Comparison of ENCODE assay signal across 15 mouse cellular contexts in genomic region chr9:45919895-45920294, GRCm38 (mm10). TPM values are rescaled to one million over a fixed set of nuclear protein-coding genes. Genes with fewer than 3 reads are reported as not detected.
A peak's percentile ranks its signal among the peaks of the same experiment; 100 is the strongest.
DNase-seq lines count a peak whose midpoint lies in the region; ATAC-seq and TF ChIP-seq lines count a peak whose summit lies in the region.
"Had no signal": no experiment of that assay in that cellular context is flagged by ENCODE, and none has a peak within 500 bp of the region (broad histone marks: within the 10 kb centered on the region; RNA-seq: fewer than 3 reads in every experiment).

No protein-coding gene starts in this region.

- peak; percentile 72 for ATAC-seq in intestine, embryonic 15.5 days
- peak; percentile 75; the same call in 1 of the 2 replicates for ATAC-seq in stomach, embryonic 15.5 days (ENCODE audit: insufficient read depth, low FRiP score, low read depth)
- no peak for ATAC-seq in midbrain, embryonic 13.5 days
- ATAC-seq: forebrain, embryonic 13.5 days had no signal

- TF ChIP-seq CTCF in kidney, adult 2 months (conservative IDR thresholded peaks at IDR 0.05; ENCODE audit: insufficient read depth, insufficient read length, low read depth, low read length), result no peak
- TF ChIP-seq CTCF in spleen, adult 2 months (IDR thresholded peaks at IDR 0.05; ENCODE audit: extremely low read depth, insufficient read depth, insufficient read length, insufficient replicate concordance), result no peak

- peak overlapping the region; percentile 53 for H3K27ac ChIP-seq in kidney, adult 2 months (ENCODE audit: insufficient read depth, low read depth, low read length)
- 0 out of 2 replicates have a peak overlapping the region, but pooled peaks have one; percentile 18 for H3K27ac ChIP-seq in spleen, adult 2 months (ENCODE audit: insufficient read depth, low read length)
- peak overlapping the region; percentile 67 for H3K27ac ChIP-seq in intestine, embryonic 15.5 days
- peak overlapping the region; percentile 73 for H3K27ac ChIP-seq in stomach, embryonic 15.5 days
- no peak overlapping the region for H3K27ac ChIP-seq in midbrain, embryonic 13.5 days
- H3K27ac ChIP-seq: embryonic facial prominence, embryonic 15.5 days; forebrain, embryonic 13.5 days; heart, embryonic 10.5 days; neural tube, embryonic 13.5 days had no signal

- WGBS in kidney, adult 2 months, result 52% methylated on average over 1 of the region's 1 CpGs
- WGBS in spleen, adult 2 months, result 93% methylated on average over 1 of the region's 1 CpGs
- 44% methylated on average over 1 of the region's 1 CpGs for WGBS in intestine, embryonic 15.5 days
- WGBS in stomach, embryonic 15.5 days, result 59% methylated on average over 1 of the region's 1 CpGs
- WGBS in midbrain, embryonic 13.5 days, result 57% methylated on average over 1 of the region's 1 CpGs

- H3K4me2 ChIP-seq in intestine, embryonic 15.5 days (replicated peaks), result no peak overlapping the region
- no peak overlapping the region for H3K4me2 ChIP-seq in stomach, embryonic 15.5 days
- no peak overlapping the region for H3K4me2 ChIP-seq in midbrain, embryonic 13.5 days (replicated peaks)
- H3K4me2 ChIP-seq: embryonic facial prominence, embryonic 15.5 days; forebrain, embryonic 13.5 days; liver, embryonic 11.5 days; neural tube, embryonic 13.5 days had no signal

- TF ChIP-seq POLR2A in kidney, adult 2 months (IDR thresholded peaks at IDR 0.05; ENCODE audit: low read depth, low read length), result no peak
- TF ChIP-seq POLR2A in spleen, adult 2 months (IDR thresholded peaks at IDR 0.05; ENCODE audit: low read depth, low read length), result no peak

- H3K9me3 ChIP-seq in intestine, embryonic 15.5 days, result no peaks in the 10 kb centered on the region
- H3K9me3 ChIP-seq in stomach, embryonic 15.5 days, result no peaks in the 10 kb centered on the region
- H3K9me3 ChIP-seq in midbrain, embryonic 13.5 days, result no peaks in the 10 kb centered on the region
- H3K9me3 ChIP-seq: embryonic facial prominence, embryonic 15.5 days; forebrain, embryonic 13.5 days; heart, embryonic 10.5 days; megakaryocyte, embryonic 14.5 days; neural tube, embryonic 13.5 days had no signal

- H3K36me3 ChIP-seq in kidney, adult 2 months (ENCODE audit: control insufficient read depth, insufficient read depth, low read length), result peaks cover 8% of the 10 kb centered on the region
- H3K36me3 ChIP-seq in spleen, adult 2 months (ENCODE audit: control insufficient read depth, insufficient read depth, low read length), result peaks cover 43% of the 10 kb centered on the region
- peaks cover 36% of the 10 kb centered on the region for H3K36me3 ChIP-seq in intestine, embryonic 15.5 days
- H3K36me3 ChIP-seq in stomach, embryonic 15.5 days, result peaks cover 49% of the 10 kb centered on the region
- H3K36me3 ChIP-seq in midbrain, embryonic 13.5 days, result peaks cover 81% of the 10 kb centered on the region

- no peak overlapping the region for H3K4me3 ChIP-seq in kidney, adult 2 months (ENCODE audit: insufficient read depth, low read depth, low read length)
- no peak overlapping the region for H3K4me3 ChIP-seq in spleen, adult 2 months (ENCODE audit: extremely low read depth, insufficient read depth, insufficient read length)
- no peak overlapping the region for H3K4me3 ChIP-seq in intestine, embryonic 15.5 days (replicated peaks)
- H3K4me3 ChIP-seq in stomach, embryonic 15.5 days (replicated peaks), result no peak overlapping the region
- no peak overlapping the region for H3K4me3 ChIP-seq in midbrain, embryonic 13.5 days (replicated peaks)
- H3K4me3 ChIP-seq: embryonic facial prominence, embryonic 15.5 days; forebrain, embryonic 13.5 days; heart, embryonic 10.5 days; megakaryocyte, embryonic 14.5 days; neural tube, embryonic 13.5 days had no signal

- H3K9ac ChIP-seq in intestine, embryonic 15.5 days, result no peak overlapping the region; the same call in 1 of the 2 replicates
- no peak overlapping the region for H3K9ac ChIP-seq in stomach, embryonic 15.5 days
- no peak overlapping the region for H3K9ac ChIP-seq in midbrain, embryonic 13.5 days (replicated peaks)
- H3K9ac ChIP-seq: embryonic facial prominence, embryonic 15.5 days; forebrain, embryonic 13.5 days; neural tube, embryonic 13.5 days had no signal

- peak; percentile 43 for DNase-seq in kidney, adult 2 months
- DNase-seq in kidney, adult 9 months, result no peak
- DNase-seq in spleen, adult 2 months (ENCODE audit: low read depth in 1 of 2, low spot score in 2 of 2), result no peak
- no peak for DNase-seq in spleen, postnatal 4 days (ENCODE audit: low spot score in 2 of 2)
- DNase-seq: cerebellum, adult 11 months; layer of hippocampus, adult 9-11 months had no signal

- H3K27me3 ChIP-seq in kidney, adult 2 months (replicated peaks; ENCODE audit: control insufficient read depth, insufficient read depth, low read length), result no peaks in the 10 kb centered on the region
- H3K27me3 ChIP-seq in spleen, adult 2 months (ENCODE audit: control insufficient read depth, insufficient read depth, low read length), result no peaks in the 10 kb centered on the region
- H3K27me3 ChIP-seq in intestine, embryonic 15.5 days (replicated peaks), result no peaks in the 10 kb centered on the region
- no peaks in the 10 kb centered on the region for H3K27me3 ChIP-seq in stomach, embryonic 15.5 days (replicated peaks)
- no peaks in the 10 kb centered on the region for H3K27me3 ChIP-seq in midbrain, embryonic 13.5 days
- H3K27me3 ChIP-seq: embryonic facial prominence, embryonic 15.5 days; forebrain, embryonic 13.5 days; megakaryocyte, embryonic 14.5 days; neural tube, embryonic 13.5 days had no signal

- H3K4me1 ChIP-seq in kidney, adult 2 months (ENCODE audit: control insufficient read depth, insufficient read depth, low read length), result peaks cover 4% of the 10 kb centered on the region; the same call in 1 of the 2 replicates
- no peaks in the 10 kb centered on the region for H3K4me1 ChIP-seq in spleen, adult 2 months (ENCODE audit: control insufficient read depth, insufficient read depth, insufficient read length)
- H3K4me1 ChIP-seq in intestine, embryonic 15.5 days (replicated peaks), result no peaks in the 10 kb centered on the region
- peaks cover 4% of the 10 kb centered on the region; the same call in 1 of the 2 replicates for H3K4me1 ChIP-seq in stomach, embryonic 15.5 days
- no peaks in the 10 kb centered on the region for H3K4me1 ChIP-seq in midbrain, embryonic 13.5 days (replicated peaks)
- H3K4me1 ChIP-seq: embryonic facial prominence, embryonic 15.5 days; forebrain, embryonic 13.5 days; heart, embryonic 10.5 days had no signal

RNA-seq across cellular contexts. Expression of gene Rnf214, which starts 13.2 kb away (rescaled TPM):
- 17.0 and 20.7 TPM in 2 replicates for polyA plus RNA-seq in kidney, adult 2 months (2012; rRNA removed)
- 7.7 and 9.6 TPM in 2 replicates for polyA plus RNA-seq in spleen, adult 2 months (2012; rRNA removed)
- 36.2 and 36.9 TPM in 2 replicates for polyA plus RNA-seq in intestine, embryonic 15.5 days (2015; fragmentation: Nextera tagmentation; extraction: Ambion mirVana)
- polyA plus RNA-seq in stomach, embryonic 15.5 days (2015; fragmentation: Nextera tagmentation; extraction: Ambion mirVana), result 40.6 and 45.9 TPM in 2 replicates
- polyA plus RNA-seq in midbrain, embryonic 13.5 days (2015; fragmentation: Nextera tagmentation; extraction: Ambion mirVana), result 114 and 119 TPM in 2 replicates

RNA-seq across cellular contexts. Expression of gene Pcsk7, which starts 13.6 kb away (rescaled TPM):
- 32.0 and 53.8 TPM in 2 replicates for polyA plus RNA-seq in kidney, adult 2 months (2012; rRNA removed)
- polyA plus RNA-seq in spleen, adult 2 months (2012; rRNA removed), result 23.8 and 28.9 TPM in 2 replicates
- polyA plus RNA-seq in intestine, embryonic 15.5 days (2015; fragmentation: Nextera tagmentation; extraction: Ambion mirVana), result 18.5 and 20.2 TPM in 2 replicates
- 19.2 and 21.0 TPM in 2 replicates for polyA plus RNA-seq in stomach, embryonic 15.5 days (2015; fragmentation: Nextera tagmentation; extraction: Ambion mirVana)
- polyA plus RNA-seq in midbrain, embryonic 13.5 days (2015; fragmentation: Nextera tagmentation; extraction: Ambion mirVana), result 26.4 and 27.7 TPM in 2 replicates

RNA-seq across cellular contexts. Expression of gene Tagln, which starts 16.0 kb away (rescaled TPM):
- 50.3 and 93.5 TPM in 2 replicates for polyA plus RNA-seq in kidney, adult 2 months (2012; rRNA removed)
- 103 and 140 TPM in 2 replicates for polyA plus RNA-seq in spleen, adult 2 months (2012; rRNA removed)
- polyA plus RNA-seq in intestine, embryonic 15.5 days (2015; fragmentation: Nextera tagmentation; extraction: Ambion mirVana), result 304 and 345 TPM in 2 replicates
- 380 and 441 TPM in 2 replicates for polyA plus RNA-seq in stomach, embryonic 15.5 days (2015; fragmentation: Nextera tagmentation; extraction: Ambion mirVana)
- polyA plus RNA-seq in midbrain, embryonic 13.5 days (2015; fragmentation: Nextera tagmentation; extraction: Ambion mirVana), result 5.0 and 5.5 TPM in 2 replicates

RNA-seq across cellular contexts. Expression of gene Sidt2, which starts 35.2 kb away (rescaled TPM):
- 345 and 570 TPM in 2 replicates for polyA plus RNA-seq in kidney, adult 2 months (2012; rRNA removed)
- 322 and 583 TPM in 2 replicates for polyA plus RNA-seq in spleen, adult 2 months (2012; rRNA removed)
- polyA plus RNA-seq in intestine, embryonic 15.5 days (2015; fragmentation: Nextera tagmentation; extraction: Ambion mirVana), result 36.3 and 39.6 TPM in 2 replicates
- polyA plus RNA-seq in stomach, embryonic 15.5 days (2015; fragmentation: Nextera tagmentation; extraction: Ambion mirVana), result 43.8 and 47.9 TPM in 2 replicates
- 27.4 and 32.7 TPM in 2 replicates for polyA plus RNA-seq in midbrain, embryonic 13.5 days (2015; fragmentation: Nextera tagmentation; extraction: Ambion mirVana)
